Mouse (Mus musculus) hindbrain, embryonic 16.5 days (tissue): ENCODE results near the gene Atmin. TPM values are rescaled to one million over a fixed set of nuclear protein-coding genes. Genes with fewer than 3 reads are reported as not detected.

Experiments
- ATAC-seq: fragments of 200-750 bp; cut with Nextera tagmentation; 2 replicates; pipeline ENCODE4 v1.8.0; 2017; ENCODE audit warnings: moderate TSS enrichment, moderate library complexity
- H3K27ac ChIP-seq: fragments of 300-500 bp; sonication (generic); 2 replicates; pipeline ENCODE4 v1.5.1; 2014; ENCODE audit warnings: low read depth, mild to moderate bottlenecking, control low read depth, low read length, moderate library complexity
- H3K27me3 ChIP-seq: fragments of 300-500 bp; sonication (generic); replicated peaks from 2 replicates; pipeline ENCODE4 v1.6.1; 2014; ENCODE audit warnings: low read length; ENCODE audit not compliant: control insufficient read depth, insufficient read depth
- H3K36me3 ChIP-seq: fragments of 300-500 bp; sonication (generic); 2 replicates; pipeline ENCODE4 v1.6.1; 2014; ENCODE audit warnings: mild to moderate bottlenecking, low read length, moderate library complexity, mixed read lengths; ENCODE audit not compliant: control insufficient read depth, insufficient read depth
- H3K4me1 ChIP-seq: fragments of 300-500 bp; sonication (generic); 2 replicates; pipeline ENCODE4 v1.6.1; 2014; ENCODE audit warnings: low read depth, low read length; ENCODE audit not compliant: control insufficient read depth, insufficient read depth
- H3K4me2 ChIP-seq: fragments of 300-500 bp; sonication (generic); 2 replicates; pipeline ENCODE4 v1.6.1; 2014; ENCODE audit warnings: mild to moderate bottlenecking, low read length, control low read depth, moderate library complexity
- H3K4me3 ChIP-seq: fragments of 300-500 bp; sonication (generic); 2 replicates; pipeline ENCODE4 v1.5.1; 2014; ENCODE audit warnings: mild to moderate bottlenecking, low read length, control low read depth, moderate library complexity
- H3K9ac ChIP-seq: fragments of 300-500 bp; sonication (generic); 2 replicates; pipeline ENCODE4 v1.6.1; 2014; ENCODE audit warnings: low read depth, mild to moderate bottlenecking, control low read depth, low read length, moderate library complexity
- H3K9me3 ChIP-seq: fragments of 300-500 bp; sonication (generic); 2 replicates; pipeline ENCODE4 v1.6.1; 2014; ENCODE audit warnings: mild to moderate bottlenecking, low read length, moderate library complexity; ENCODE audit not compliant: control insufficient read depth
- WGBS: fragments of 180-500 bp; shearing (Covaris S2); extraction: QIAGEN DNeasy Blood & Tissue Kit; methylation state at CpG from one replicate; pipeline ENCODE4 v1.1.7; 2014; 5-methylcytosine and 5-hydroxymethylcytosine counted together
- polyA plus RNA-seq: library from polyadenylated mRNA; unstranded; fragments of >200 nt; fragmentation: Nextera tagmentation; extraction: Ambion mirVana; gene quantifications from 2 replicates; pipeline ENCODE4 v1.2.1, GENCODE M21; 2015

Atmin gene
- polyA plus RNA-seq, 1 experiment from 2014 or later = 17.9 TPM

- Histone ChIP-seq H3K36me3 (no peaks in the 10 kb centered on the region), H3K27ac (no peak overlapping the region), H3K4me2 (no peak overlapping the region), H3K4me1 (peaks cover 16% of the 10 kb centered on the region), H3K9ac (no peak overlapping the region), H3K27me3 (no peaks in the 10 kb centered on the region), H3K9me3 (no peaks in the 10 kb centered on the region), H3K4me3 (no peak overlapping the region)
- 85% methylated on average over 21 of the region's 21 CpGs for WGBS
- no peak for ATAC-seq
These were observed 3.2 kb downstream of the Atmin start for GRCm38 (mm10) chr8:116946268-116946838.

GRCm38 (mm10) chr8:116946851-116947250 lies 3.7 kb downstream of the Atmin start:
- peaks cover 16% of the 10 kb centered on the region for H3K4me1 ChIP-seq
- H3K27ac ChIP-seq = no peak overlapping the region
- H3K9ac ChIP-seq = no peak overlapping the region
- ATAC-seq = no peak
- H3K9me3 ChIP-seq = no peaks in the 10 kb centered on the region
- H3K4me3 ChIP-seq = no peak overlapping the region
- no peaks in the 10 kb centered on the region for H3K27me3 ChIP-seq
- WGBS = 90% methylated on average over 6 of the region's 6 CpGs
- H3K36me3 ChIP-seq = no peaks in the 10 kb centered on the region
- no peak overlapping the region for H3K4me2 ChIP-seq

- WGBS = 95% methylated on average over 7 of the region's 7 CpGs
- no peak overlapping the region for H3K27ac ChIP-seq
- H3K4me1 ChIP-seq = peaks cover 16% of the 10 kb centered on the region
- no peak overlapping the region for H3K4me2 ChIP-seq
- H3K27me3 ChIP-seq = no peaks in the 10 kb centered on the region
- H3K9ac ChIP-seq = no peak overlapping the region
- ATAC-seq = no peak
- no peaks in the 10 kb centered on the region for H3K9me3 ChIP-seq
- no peak overlapping the region for H3K4me3 ChIP-seq
- H3K36me3 ChIP-seq = no peaks in the 10 kb centered on the region
These were observed 4.4 kb downstream of the Atmin start for GRCm38 (mm10) chr8:116947589-116947988.

GRCm38 (mm10) chr8:116951369-116951768 lies 8.2 kb downstream of the Atmin start:
- WGBS = 69% methylated on average over 5 of the region's 5 CpGs
- H3K27me3 ChIP-seq = no peaks in the 10 kb centered on the region
- H3K4me3 ChIP-seq = no peak overlapping the region
- no peak for ATAC-seq
- peaks cover 22% of the 10 kb centered on the region for H3K36me3 ChIP-seq
- H3K9me3 ChIP-seq = no peaks in the 10 kb centered on the region
- no peak overlapping the region for H3K27ac ChIP-seq
- H3K9ac ChIP-seq = no peak overlapping the region
- H3K4me2 ChIP-seq = no peak overlapping the region
- peaks cover 3% of the 10 kb centered on the region; the same call in 1 of the 2 replicates for H3K4me1 ChIP-seq

GRCm38 (mm10) chr8:116951778-116952177 lies 8.6 kb downstream of the Atmin start:
- Histone ChIP-seq H3K36me3 (peaks cover 22% of the 10 kb centered on the region), H3K9ac (no peak overlapping the region), H3K27me3 (no peaks in the 10 kb centered on the region), H3K4me2 (no peak overlapping the region), H3K4me3 (no peak overlapping the region), H3K27ac (no peak overlapping the region), H3K9me3 (no peaks in the 10 kb centered on the region), H3K4me1 (no peaks in the 10 kb centered on the region)
- ATAC-seq = no peak
- WGBS = 98% methylated on average over 2 of the region's 2 CpGs

- WGBS = 94% methylated on average over 7 of the region's 8 CpGs
- no peaks in the 10 kb centered on the region for H3K27me3 ChIP-seq
- no peak for ATAC-seq
- no peaks in the 10 kb centered on the region for H3K4me1 ChIP-seq
- no peak overlapping the region for H3K4me2 ChIP-seq
- no peak overlapping the region for H3K9ac ChIP-seq
- no peak overlapping the region for H3K4me3 ChIP-seq
- H3K9me3 ChIP-seq = no peaks in the 10 kb centered on the region
- H3K36me3 ChIP-seq = peaks cover 26% of the 10 kb centered on the region
- no peak overlapping the region for H3K27ac ChIP-seq
These were observed 9.2 kb downstream of the Atmin start for GRCm38 (mm10) chr8:116952428-116952827.

GRCm38 (mm10) chr8:116954415-116954814 lies 11.2 kb downstream of the Atmin start:
- H3K4me1 ChIP-seq = no peaks in the 10 kb centered on the region
- H3K4me3 ChIP-seq = no peak overlapping the region
- H3K9ac ChIP-seq = no peak overlapping the region
- H3K9me3 ChIP-seq = no peaks in the 10 kb centered on the region
- WGBS = 95% methylated on average over 9 of the region's 9 CpGs
- no peak overlapping the region for H3K4me2 ChIP-seq
- peaks cover 35% of the 10 kb centered on the region for H3K36me3 ChIP-seq
- no peak overlapping the region for H3K27ac ChIP-seq
- H3K27me3 ChIP-seq = no peaks in the 10 kb centered on the region
- ATAC-seq = no peak

- ATAC-seq = no peak
- H3K4me3 ChIP-seq = no peak overlapping the region
- H3K4me2 ChIP-seq = no peak overlapping the region
- no peaks in the 10 kb centered on the region for H3K27me3 ChIP-seq
- H3K9ac ChIP-seq = no peak overlapping the region
- no peak overlapping the region for H3K27ac ChIP-seq
- H3K36me3 ChIP-seq = peaks cover 5% of the 10 kb centered on the region; the same call in 1 of the 2 replicates
- 85% methylated on average over 6 of the region's 6 CpGs for WGBS
- no peaks in the 10 kb centered on the region for H3K9me3 ChIP-seq
- H3K4me1 ChIP-seq = no peaks in the 10 kb centered on the region
These were observed 26.3 kb downstream of the Atmin start for GRCm38 (mm10) chr8:116969531-116969930.

- ATAC-seq = no peak
- Histone ChIP-seq H3K9ac (no peak overlapping the region; the same call in 1 of the 2 replicates), H3K4me3 (no peak overlapping the region), H3K4me1 (peaks cover 11% of the 10 kb centered on the region), H3K9me3 (no peaks in the 10 kb centered on the region), H3K36me3 (peaks cover 5% of the 10 kb centered on the region; the same call in 1 of the 2 replicates), H3K4me2 (no peak overlapping the region), H3K27me3 (no peaks in the 10 kb centered on the region), H3K27ac (no peak overlapping the region)
- WGBS = 38% methylated on average over 5 of the region's 5 CpGs
These were observed 31.9 kb downstream of the Atmin start for GRCm38 (mm10) chr8:116975066-116975465.
